Mouse (Mus musculus): ENCODE measurements around the gene Cmss1.

GRCm38 (mm10) chr16:57585201-57585600 lies 21.5 kb downstream of the Cmss1 start:
- TF ChIP-seq CTCF (IDR thresholded peaks at IDR 0.05; ENCODE audit: insufficient read depth, low read depth, low read length) = no peak
- TF ChIP-seq POLR2A (IDR thresholded peaks at IDR 0.05; ENCODE audit: insufficient read depth, low read depth, low read length) = no peak

Measured in olfactory bulb, adult 2 months (tissue).